Mouse (Mus musculus): ENCODE measurements around the gene Gm5861. TPM values are rescaled to one million over a fixed set of nuclear protein-coding genes. Genes with fewer than 3 reads are reported as not detected.
"Not testable (repeated sequence)": the region's sequence is repeated elsewhere in the genome, so short reads cannot be mapped to it uniquely, and the experiment has no call there.

The Gm5861 gene
- not detected for total RNA-seq (2021)
- long read RNA-seq, experiment 1 = 0 reads
- long read RNA-seq, experiment 2 = 0 reads

GRCm38 (mm10) chr5:11182772-11183171, at the start of gene Gm5861:
Gene Gm5861 (plus strand): TSS chr5:11183072.
- DNase-seq; intact Hi-C loops (cut with DNase I; ENCODE audit: low total_unique reads): not testable (repeated sequence)

GRCm38 (mm10) chr5:11138031-11138430, 44.8 kb upstream of the Gm5861 start:
- DNase-seq; intact Hi-C loops (cut with DNase I; ENCODE audit: low total_unique reads): not testable (repeated sequence)

Other genes with a start within 250 kb of the Gm5861 start
- not detected for gene Gm8871, start 235.3 kb upstream of the Gm5861 start, total RNA-seq (2021)
- gene Gm8857, start 235.3 kb upstream of the Gm5861 start, total RNA-seq (2021) = not detected
- not detected for gene Gm8879, start 55.4 kb upstream of the Gm5861 start, total RNA-seq (2021)
- not detected for gene Gm8890, start 73.0 kb downstream of the Gm5861 start, total RNA-seq (2021)
- gene Speer1, start 158.4 kb downstream of the Gm5861 start, total RNA-seq (2021) = not detected
- gene Gm8897, start 233.3 kb downstream of the Gm5861 start, total RNA-seq (2021) = not detected